ENCODE assay signal across 8 mouse cellular contexts in genomic region chr10:75835307-75835706, GRCm38 (mm10). TPM values are rescaled to one million over a fixed set of nuclear protein-coding genes. Genes with fewer than 3 reads are reported as not detected.
DNase-seq lines count a peak whose midpoint lies in the region; ATAC-seq and TF ChIP-seq lines count a peak whose summit lies in the region.

No protein-coding gene starts in this region.

- no peaks in the 10 kb centered on the region for H3K36me3 ChIP-seq in intestine, postnatal 0 days (ENCODE audit: control insufficient read depth, insufficient read depth)
- H3K36me3 ChIP-seq in lung, embryonic 14.5 days (ENCODE audit: insufficient read depth): no peaks in the 10 kb centered on the region
- no peaks in the 10 kb centered on the region for H3K36me3 ChIP-seq in neural tube, embryonic 15.5 days

- H3K9ac ChIP-seq in intestine, postnatal 0 days (ENCODE audit: low read depth, low read length): no peak overlapping the region; the same call in 1 of the 2 replicates
- peak overlapping the region; percentile 9; the same call in 1 of the 2 replicates for H3K9ac ChIP-seq in lung, embryonic 14.5 days
- 0 out of 2 replicates have a peak overlapping the region, but pooled peaks have one; percentile 5 for H3K9ac ChIP-seq in neural tube, embryonic 15.5 days (replicated peaks)

- TF ChIP-seq CTCF in intestine, postnatal 0 days (IDR thresholded peaks at IDR 0.05; ENCODE audit: low read depth): no peak
- no peak for TF ChIP-seq CTCF in lung, embryonic 14.5 days (IDR thresholded peaks at IDR 0.05; ENCODE audit: low read depth)

- WGBS in intestine, postnatal 0 days: under 1% methylated on average over 10 of the region's 10 CpGs
- 2% methylated on average over 10 of the region's 10 CpGs for WGBS in lung, embryonic 14.5 days
- 5% methylated on average over 10 of the region's 10 CpGs for WGBS in neural tube, embryonic 15.5 days

- no peaks in the 10 kb centered on the region for H3K27me3 ChIP-seq in intestine, postnatal 0 days (replicated peaks; ENCODE audit: control insufficient read depth, insufficient read depth, low read length)
- no peaks in the 10 kb centered on the region for H3K27me3 ChIP-seq in lung, embryonic 14.5 days (ENCODE audit: insufficient read depth, low read length)
- H3K27me3 ChIP-seq in neural tube, embryonic 15.5 days (replicated peaks): peaks cover 18% of the 10 kb centered on the region; the same call in 1 of the 2 replicates

- H3K4me3 ChIP-seq in intestine, postnatal 0 days (ENCODE audit: low read depth, low read length): peak overlapping the region; percentile 55
- H3K4me3 ChIP-seq in lung, embryonic 14.5 days (ENCODE audit: low read depth, low read length): peak overlapping the region; percentile 41
- peak overlapping the region; percentile 32 for H3K4me3 ChIP-seq in neural tube, embryonic 15.5 days (replicated peaks)

- peak overlapping the region; percentile 58 for H3K27ac ChIP-seq in intestine, postnatal 0 days (ENCODE audit: low read depth, low read length)
- 0 out of 2 replicates have a peak overlapping the region, but pooled peaks have one; percentile 54 for H3K27ac ChIP-seq in lung, embryonic 14.5 days (ENCODE audit: low read depth)
- H3K27ac ChIP-seq in neural tube, embryonic 15.5 days (replicated peaks): no peak overlapping the region

- ATAC-seq in intestine, postnatal 0 days: peak; percentile 58
- ATAC-seq in lung, embryonic 14.5 days (ENCODE audit: insufficient read depth): peak; percentile 10; the same call in 1 of the 2 replicates
- no peak for ATAC-seq in neural tube, embryonic 15.5 days (ENCODE audit: low FRiP score)

- DNase-seq in urinary bladder, adult 18-20 months (ENCODE audit: low spot score in 2 of 2): peak; percentile 60 to 77
- DNase-seq in urinary bladder, postnatal 10 days (ENCODE audit: low spot score): no peak
- peak; percentile 29 to 43 for DNase-seq in cerebellum, postnatal 36 days
- peak; percentile 100 for DNase-seq in heart, adult 11 months
- peak; percentile 61 for DNase-seq in lung, embryonic 14.5 days
- peak; percentile 59 for DNase-seq in urinary bladder, postnatal 25 days (ENCODE audit: low spot score)

- H3K4me1 ChIP-seq in intestine, postnatal 0 days (replicated peaks; ENCODE audit: control insufficient read depth, insufficient read depth, low read length): no peaks in the 10 kb centered on the region
- H3K4me1 ChIP-seq in lung, embryonic 14.5 days (ENCODE audit: insufficient read depth): peaks cover 23% of the 10 kb centered on the region
- peaks cover 43% of the 10 kb centered on the region for H3K4me1 ChIP-seq in neural tube, embryonic 15.5 days

- no peaks in the 10 kb centered on the region for H3K9me3 ChIP-seq in intestine, postnatal 0 days (ENCODE audit: control insufficient read depth)
- no peaks in the 10 kb centered on the region for H3K9me3 ChIP-seq in lung, embryonic 14.5 days (ENCODE audit: low read depth, low read length)
- no peaks in the 10 kb centered on the region for H3K9me3 ChIP-seq in neural tube, embryonic 15.5 days (replicated peaks)

- peak overlapping the region; percentile 86 for H3K4me2 ChIP-seq in intestine, postnatal 0 days (replicated peaks; ENCODE audit: low read depth)
- peak overlapping the region; percentile 74 for H3K4me2 ChIP-seq in lung, embryonic 14.5 days
- H3K4me2 ChIP-seq in neural tube, embryonic 15.5 days: peak overlapping the region; percentile 70

RNA-seq across cellular contexts. Expression of gene Gstt2, which starts 1.9 kb away (rescaled TPM):
- polyA plus RNA-seq in intestine, postnatal 0 days (2015; fragmentation: Nextera tagmentation; extraction: Ambion mirVana): 74.4 and 81.5 TPM in 2 replicates
- 28.0 and 29.8 TPM in 2 replicates for polyA plus RNA-seq in lung, embryonic 14.5 days (2014; fragmentation: Nextera tagmentation; extraction: Ambion mirVana)
- 6.3 and 16.2 TPM in 2 replicates for polyA plus RNA-seq in neural tube, embryonic 15.5 days (2015; fragmentation: Nextera tagmentation; extraction: Ambion mirVana)

RNA-seq across cellular contexts. Expression of gene Gstt4, which starts 13.0 kb away (rescaled TPM):
- not detected in 2 replicates for polyA plus RNA-seq in intestine, postnatal 0 days (2015; fragmentation: Nextera tagmentation; extraction: Ambion mirVana)
- polyA plus RNA-seq in lung, embryonic 14.5 days (2014; fragmentation: Nextera tagmentation; extraction: Ambion mirVana): not detected in 2 replicates
- polyA plus RNA-seq in neural tube, embryonic 15.5 days (2015; fragmentation: Nextera tagmentation; extraction: Ambion mirVana): not detected in 2 replicates

RNA-seq across cellular contexts. Expression of gene Mif, which starts 24.7 kb away (rescaled TPM):
- polyA plus RNA-seq in intestine, postnatal 0 days (2015; fragmentation: Nextera tagmentation; extraction: Ambion mirVana): 489 and 529 TPM in 2 replicates
- polyA plus RNA-seq in lung, embryonic 14.5 days (2014; fragmentation: Nextera tagmentation; extraction: Ambion mirVana): 2,116 and 2,356 TPM in 2 replicates
- 1,840 and 1,880 TPM in 2 replicates for polyA plus RNA-seq in neural tube, embryonic 15.5 days (2015; fragmentation: Nextera tagmentation; extraction: Ambion mirVana)

RNA-seq across cellular contexts. Expression of gene Gstt1, which starts 36.9 kb away (rescaled TPM):
- polyA plus RNA-seq in intestine, postnatal 0 days (2015; fragmentation: Nextera tagmentation; extraction: Ambion mirVana): 11.6 and 14.4 TPM in 2 replicates
- polyA plus RNA-seq in lung, embryonic 14.5 days (2014; fragmentation: Nextera tagmentation; extraction: Ambion mirVana): 23.5 and 24.8 TPM in 2 replicates
- polyA plus RNA-seq in neural tube, embryonic 15.5 days (2015; fragmentation: Nextera tagmentation; extraction: Ambion mirVana): 9.6 and 13.8 TPM in 2 replicates

RNA-seq across cellular contexts. Expression of gene Gstt3, which starts 54.1 kb away (rescaled TPM):
- 47.7 and 51.5 TPM in 2 replicates for polyA plus RNA-seq in intestine, postnatal 0 days (2015; fragmentation: Nextera tagmentation; extraction: Ambion mirVana)
- polyA plus RNA-seq in lung, embryonic 14.5 days (2014; fragmentation: Nextera tagmentation; extraction: Ambion mirVana): 18.9 and 19.8 TPM in 2 replicates
- polyA plus RNA-seq in neural tube, embryonic 15.5 days (2015; fragmentation: Nextera tagmentation; extraction: Ambion mirVana): 1.3 and 5.3 TPM in 2 replicates
